Mouse (Mus musculus) ES-Bruce4 (cell line): ENCODE results near the gene Glrb. TPM values are rescaled to one million over a fixed set of nuclear protein-coding genes. Genes with fewer than 3 reads are reported as not detected.

ENCODE experiments used
- H3K27ac ChIP-seq: 2 replicates; pipeline ENCODE4 v1.5.1; 2012; ENCODE audit warnings: low read length, inconsistent platforms; ENCODE audit not compliant: insufficient read depth
- H3K27me3 ChIP-seq: 2 replicates; pipeline ENCODE4 v1.6.1; 2012; ENCODE audit warnings: mild to moderate bottlenecking, low read length, inconsistent platforms; ENCODE audit not compliant: control insufficient read depth, poor library complexity, insufficient read depth, severe bottlenecking
- H3K36me3 ChIP-seq: 2 replicates; pipeline ENCODE4 v1.6.1; 2012; ENCODE audit warnings: inconsistent platforms, mild to moderate bottlenecking, low read length, moderate library complexity; ENCODE audit not compliant: control insufficient read depth, poor library complexity, insufficient read depth, severe bottlenecking
- H3K4me1 ChIP-seq: one replicate; pipeline ENCODE4 v1.8.1; 2011; ENCODE audit warnings: low read length; ENCODE audit not compliant: control insufficient read depth, insufficient read depth
- H3K4me3 ChIP-seq: 2 replicates; pipeline ENCODE4 v1.5.1; 2011; ENCODE audit warnings: low read depth, mild to moderate bottlenecking, low read length
- H3K9ac ChIP-seq: 2 replicates; pipeline ENCODE4 v1.6.1; 2012; ENCODE audit warnings: low read depth, mild to moderate bottlenecking, inconsistent platforms; ENCODE audit not compliant: poor library complexity, severe bottlenecking
- H3K9me3 ChIP-seq: replicated peaks from 2 replicates; pipeline ENCODE4 v1.6.1; 2012; ENCODE audit warnings: mild to moderate bottlenecking, low read length, inconsistent platforms; ENCODE audit not compliant: control insufficient read depth, poor library complexity, insufficient read depth, severe bottlenecking
- CTCF ChIP-seq: IDR thresholded peaks from one replicate; pipeline ENCODE4 v1.8.1; 2011; ENCODE audit warnings: low read depth, low read length
- EP300 ChIP-seq: IDR thresholded peaks from 2 replicates; pipeline ENCODE4 v1.6.1; 2011; ENCODE audit warnings: low read depth, low read length; ENCODE audit not compliant: insufficient read depth
- POLR2A ChIP-seq: IDR thresholded peaks from one replicate; pipeline ENCODE4 v1.8.1; 2011; ENCODE audit warnings: low read length; ENCODE audit not compliant: insufficient read depth
- polyA plus RNA-seq: library from polyadenylated mRNA; stranded (reverse); fragments of >200 nt; gene quantifications from 2 replicates; pipeline ENCODE4 v1.2.4, GENCODE M21; 2011; ENCODE audit warnings: low read depth; ENCODE audit not compliant: missing spikeins, insufficient read depth, insufficient read length

Gene Glrb
- polyA plus RNA-seq, 1 experiment, result 1.2 TPM

GRCm38 (mm10) chr3:80812237-80812636, 101.2 kb downstream of the Glrb start:
- Histone ChIP-seq H3K27me3 (no peaks in the 10 kb centered on the region), H3K27ac (no peak overlapping the region), H3K9me3 (no peaks in the 10 kb centered on the region), H3K4me1 (no peaks in the 10 kb centered on the region), H3K9ac (no peak overlapping the region), H3K4me3 (no peak overlapping the region), H3K36me3 (no peaks in the 10 kb centered on the region)
- TF ChIP-seq CTCF, result no peak
- TF ChIP-seq POLR2A, result no peak
- TF ChIP-seq EP300, result no peak

- Histone ChIP-seq H3K4me3 (no peak overlapping the region), H3K9ac (no peak overlapping the region), H3K36me3 (no peaks in the 10 kb centered on the region), H3K9me3 (no peaks in the 10 kb centered on the region), H3K4me1 (peaks cover 2% of the 10 kb centered on the region), H3K27me3 (peaks cover 5% of the 10 kb centered on the region), H3K27ac (no peak overlapping the region)
- TF ChIP-seq EP300, result no peak
- TF ChIP-seq POLR2A, result no peak
- no peak for TF ChIP-seq CTCF
Observed at GRCm38 (mm10) chr3:80805327-80805726, 108.1 kb downstream of the Glrb start.

GRCm38 (mm10) chr3:80803811-80804210, 109.6 kb downstream of the Glrb start:
- H3K36me3 ChIP-seq, result no peaks in the 10 kb centered on the region
- TF ChIP-seq CTCF, result no peak
- no peak for TF ChIP-seq POLR2A
- no peak for TF ChIP-seq EP300

GRCm38 (mm10) chr3:80803211-80803610, 110.2 kb downstream of the Glrb start:
- H3K27me3 ChIP-seq, result peaks cover 5% of the 10 kb centered on the region
- TF ChIP-seq CTCF, result no peak
- no peak overlapping the region for H3K9ac ChIP-seq
- H3K4me3 ChIP-seq, result no peak overlapping the region
- no peaks in the 10 kb centered on the region for H3K36me3 ChIP-seq
- peaks cover 2% of the 10 kb centered on the region for H3K4me1 ChIP-seq
- no peak overlapping the region for H3K27ac ChIP-seq
- no peaks in the 10 kb centered on the region for H3K9me3 ChIP-seq

More at GRCm38 (mm10) chr3:80803811-80804210, 109.6 kb downstream of the Glrb start:
- Histone ChIP-seq H3K4me1 (peaks cover 2% of the 10 kb centered on the region), H3K4me3 (no peak overlapping the region), H3K27ac (no peak overlapping the region), H3K9ac (no peak overlapping the region), H3K9me3 (no peaks in the 10 kb centered on the region), H3K27me3 (peaks cover 5% of the 10 kb centered on the region)

GRCm38 (mm10) chr3:80802596-80803081, 110.8 kb downstream of the Glrb start, which contains the start of gene Gria2:
Gria2 (minus strand) TSS chr3:80802835.
- no peaks in the 10 kb centered on the region for H3K36me3 ChIP-seq
- no peak within 1 kb of the TSS for H3K9ac ChIP-seq
- peaks cover 5% of the 10 kb centered on the region for H3K27me3 ChIP-seq
- peak within 1 kb of the TSS; percentile 50 for H3K4me3 ChIP-seq
- H3K27ac ChIP-seq, result no peak within 1 kb of the TSS
- TF ChIP-seq POLR2A, result no peak
- H3K4me1 ChIP-seq, result peaks cover 2% of the 10 kb centered on the region
- no peaks in the 10 kb centered on the region for H3K9me3 ChIP-seq

GRCm38 (mm10) chr3:80801827-80802310, 111.6 kb downstream of the Glrb start:
- no peak overlapping the region for H3K4me3 ChIP-seq
- no peaks in the 10 kb centered on the region for H3K9me3 ChIP-seq
- no peak overlapping the region for H3K9ac ChIP-seq
- peaks cover 5% of the 10 kb centered on the region for H3K27me3 ChIP-seq
- no peaks in the 10 kb centered on the region for H3K36me3 ChIP-seq
- TF ChIP-seq CTCF, result no peak
- no peak for TF ChIP-seq POLR2A
- TF ChIP-seq EP300, result no peak
- peaks cover 2% of the 10 kb centered on the region for H3K4me1 ChIP-seq
- H3K27ac ChIP-seq, result no peak overlapping the region
